Mouse (Mus musculus): Measurements from ENCODE around the gene Ms4a5.

The Ms4a5 gene

GRCm38 (mm10) chr19:11232348-11232747 lies 51.3 kb downstream of the Ms4a5 start, which contains the start of gene Ms4a12:
Ms4a12 (minus strand) TSS chr19:11232448.
- DNase-seq (ENCODE audit: extremely low read depth, insufficient read length, low spot score), result no peak

Measured in 3134 (cell line).